Mouse (Mus musculus): ENCODE data around the gene Olfr926.
"Not testable (repeated sequence)": the region's sequence is repeated elsewhere in the genome, so short reads cannot be mapped to it uniquely, and the experiment has no call there.

The Olfr926 gene

GRCm38 (mm10) chr9:38876826-38877225, at the start of gene Olfr926:
TSS of gene Olfr926 (plus strand) at chr9:38877126.
- no peak for DNase-seq (ENCODE audit: low read depth, low spot score)

- DNase-seq (ENCODE audit: low read depth, low spot score): no peak
Measured at GRCm38 (mm10) chr9:38833027-38833426, 43.9 kb upstream of the Olfr926 start.

- DNase-seq (ENCODE audit: low read depth, low spot score): no peak
Measured at GRCm38 (mm10) chr9:38844149-38844548, 32.8 kb upstream of the Olfr926 start, which contains the start of gene Olfr924. TSS of gene Olfr924 (plus strand) at chr9:38844449.

GRCm38 (mm10) chr9:38854760-38855159, 22.2 kb upstream of the Olfr926 start, which contains the start of gene Olfr26:
TSS of gene Olfr26 (plus strand) at chr9:38855060.
- no peak for DNase-seq (ENCODE audit: low read depth, low spot score)

- DNase-seq (ENCODE audit: low read depth, low spot score): not testable (repeated sequence)
Measured at GRCm38 (mm10) chr9:38874880-38875279, 2.0 kb upstream of the Olfr926 start.
